Mouse (Mus musculus): ENCODE results near the gene Klc1. TPM values are rescaled to one million over a fixed set of nuclear protein-coding genes. Genes with fewer than 3 reads are reported as not detected.
A peak's percentile ranks its signal among the peaks of the same experiment; 100 is the strongest.

The Klc1 gene
- polyA plus RNA-seq, 1 experiment from 2014 or later: 603 TPM

DNA sequence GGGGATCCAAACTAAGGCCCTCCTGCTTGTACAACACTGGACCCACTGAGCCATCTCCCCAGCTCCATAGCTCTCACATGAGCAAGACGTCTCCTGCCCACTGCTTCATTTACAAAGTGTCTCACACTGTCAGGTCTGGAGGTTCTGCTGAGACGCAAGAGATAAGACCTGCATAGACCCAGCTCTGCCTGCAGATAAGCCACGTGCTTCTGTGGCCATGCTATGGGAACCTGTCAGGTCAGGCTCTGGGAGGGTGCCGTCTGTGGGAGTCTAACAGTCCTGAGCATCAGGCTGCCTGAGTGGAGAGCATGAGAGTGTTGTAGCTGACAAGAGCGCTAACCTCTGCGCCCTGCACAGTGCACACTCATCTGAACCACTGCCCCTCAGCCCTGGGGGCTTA lies 28.4 kb downstream of the Klc1 start:
- WGBS: 94% methylated on average over 6 of the region's 6 CpGs
- ATAC-seq (ENCODE audit: low read depth): no peak

DNA sequence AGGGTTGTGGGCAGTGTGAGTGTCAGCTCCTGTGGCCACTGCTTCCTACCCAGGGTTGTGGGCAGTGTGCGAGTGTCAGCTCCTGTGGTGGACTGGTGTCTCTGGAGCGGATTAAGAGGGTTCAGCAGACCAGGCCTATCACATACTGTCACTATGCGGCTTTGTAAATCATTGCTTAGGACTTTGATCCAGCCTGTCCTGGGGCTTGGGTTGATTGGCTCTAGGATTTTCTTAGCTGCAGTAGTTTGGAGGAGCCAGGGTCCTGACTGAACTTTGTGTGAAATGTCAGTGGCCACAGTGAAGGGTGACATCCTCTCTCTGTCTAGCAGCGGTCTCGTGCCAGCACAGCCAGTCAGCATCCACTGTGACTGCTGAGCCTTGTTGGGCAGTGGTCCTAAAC lies 31.4 kb downstream of the Klc1 start:
- H3K4me2 ChIP-seq: no peak overlapping the region
- H3K4me1 ChIP-seq (replicated peaks): no peaks in the 10 kb centered on the region
- peaks cover 100% of the 10 kb centered on the region for H3K36me3 ChIP-seq
- H3K9ac ChIP-seq: no peak overlapping the region
- no peaks in the 10 kb centered on the region for H3K27me3 ChIP-seq
- ATAC-seq (ENCODE audit: low read depth): no peak
- H3K4me3 ChIP-seq: no peak overlapping the region
- no peaks in the 10 kb centered on the region for H3K9me3 ChIP-seq
- no peak overlapping the region for H3K27ac ChIP-seq (replicated peaks)
- 91% methylated on average over 5 of the region's 5 CpGs for WGBS

More for the DNA sequence above, 28.4 kb downstream of the Klc1 start:
- no peak overlapping the region for H3K9ac ChIP-seq
- H3K27me3 ChIP-seq: no peaks in the 10 kb centered on the region
- H3K4me1 ChIP-seq (replicated peaks): no peaks in the 10 kb centered on the region
- H3K9me3 ChIP-seq: no peaks in the 10 kb centered on the region
- no peak overlapping the region for H3K27ac ChIP-seq (replicated peaks)
- peaks cover 97% of the 10 kb centered on the region for H3K36me3 ChIP-seq
- H3K4me3 ChIP-seq: no peak overlapping the region
- no peak overlapping the region for H3K4me2 ChIP-seq

DNA sequence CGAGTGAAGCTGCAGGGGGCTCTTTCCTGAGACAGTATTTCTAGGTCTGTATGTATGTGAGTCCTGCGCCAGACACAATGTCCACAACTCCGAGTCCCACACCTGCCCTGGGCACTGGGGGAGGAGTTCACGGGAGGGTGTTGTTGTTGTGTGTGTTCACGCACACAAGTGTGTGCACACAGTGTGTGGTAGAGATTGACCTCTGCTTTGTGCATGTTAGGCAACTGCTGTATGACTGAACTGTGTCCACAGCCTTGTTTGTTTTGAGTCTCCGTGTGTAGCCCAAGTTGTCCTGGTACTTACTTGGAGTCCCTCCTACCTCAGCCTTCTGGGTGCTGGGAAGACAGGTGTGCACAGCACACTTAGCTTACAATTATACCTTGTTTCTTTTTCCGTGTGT lies 32.0 kb downstream of the Klc1 start:
- H3K27ac ChIP-seq (replicated peaks): no peak overlapping the region
- H3K4me2 ChIP-seq: no peak overlapping the region
- no peaks in the 10 kb centered on the region for H3K9me3 ChIP-seq
- H3K36me3 ChIP-seq: peaks cover 100% of the 10 kb centered on the region
- no peak overlapping the region for H3K4me3 ChIP-seq
- H3K27me3 ChIP-seq: no peaks in the 10 kb centered on the region
- H3K4me1 ChIP-seq (replicated peaks): no peaks in the 10 kb centered on the region
- WGBS: 90% methylated on average over 7 of the region's 7 CpGs
- H3K9ac ChIP-seq: no peak overlapping the region
- ATAC-seq (ENCODE audit: low read depth): no peak

DNA sequence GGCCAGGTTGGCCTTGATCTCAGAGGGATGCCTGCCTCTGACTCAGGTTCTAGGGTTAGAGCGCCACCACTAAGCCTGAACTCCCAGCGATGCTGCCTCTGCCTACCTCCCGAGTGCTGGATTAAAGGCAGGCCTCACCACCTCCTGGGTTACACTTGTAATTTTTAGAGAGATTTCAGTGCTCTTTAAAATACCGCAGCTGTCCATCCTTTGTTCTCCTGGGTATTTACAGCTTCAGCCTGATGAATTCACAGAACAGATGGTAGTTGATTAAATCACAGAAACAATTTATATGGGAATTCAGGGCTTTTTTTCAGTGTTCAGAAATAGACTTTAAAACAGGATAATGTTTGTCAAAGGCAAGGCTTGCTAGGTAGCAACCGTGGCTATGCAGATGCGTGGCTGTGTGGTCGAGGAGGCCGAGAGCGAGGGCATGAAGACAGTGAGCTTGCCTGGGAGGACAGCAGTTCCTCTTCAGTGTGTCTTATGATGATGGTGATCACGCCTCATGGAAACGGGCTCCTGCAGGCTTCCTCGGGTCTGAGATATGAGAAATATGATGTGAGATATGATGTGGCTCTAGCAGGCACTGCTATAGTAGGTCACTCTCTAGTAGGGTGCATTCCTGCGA lies 32.9 kb downstream of the Klc1 start:
- ATAC-seq (ENCODE audit: low read depth): no peak
- no peaks in the 10 kb centered on the region for H3K27me3 ChIP-seq
- H3K4me2 ChIP-seq: no peak overlapping the region
- WGBS: 78% methylated on average over 13 of the region's 13 CpGs
- no peaks in the 10 kb centered on the region for H3K4me1 ChIP-seq (replicated peaks)
- H3K4me3 ChIP-seq: no peak overlapping the region
- H3K9me3 ChIP-seq: no peaks in the 10 kb centered on the region
- H3K27ac ChIP-seq (replicated peaks): peak overlapping the region; percentile 70
- H3K9ac ChIP-seq: no peak overlapping the region
- H3K36me3 ChIP-seq: peaks cover 99% of the 10 kb centered on the region

DNA sequence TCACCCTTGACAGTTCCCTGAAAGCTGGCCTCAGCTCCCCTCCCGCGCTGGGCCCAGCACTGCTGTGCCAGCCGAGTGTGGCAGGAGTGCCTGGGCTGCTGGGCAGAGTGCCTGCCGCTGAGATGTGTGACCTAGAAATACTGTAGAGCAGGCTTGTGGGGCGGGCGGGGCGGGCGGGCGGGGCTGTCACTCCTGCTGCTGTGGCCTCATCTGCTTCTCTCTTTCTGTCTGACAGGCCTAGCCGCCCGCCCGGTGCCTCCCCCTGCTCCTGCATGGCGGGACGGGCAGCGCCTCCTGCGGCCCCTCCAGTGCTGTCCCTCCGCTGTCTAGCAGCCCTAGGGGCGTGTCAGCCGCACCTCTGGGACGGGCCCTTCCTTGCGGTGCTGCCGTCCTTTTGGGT lies 35.5 kb downstream of the Klc1 start:
- H3K27me3 ChIP-seq: no peaks in the 10 kb centered on the region
- no peak overlapping the region for H3K4me3 ChIP-seq
- H3K27ac ChIP-seq (replicated peaks): no peak overlapping the region
- no peak overlapping the region for H3K9ac ChIP-seq
- ATAC-seq (ENCODE audit: low read depth): no peak
- no peak overlapping the region for H3K4me2 ChIP-seq
- 80% methylated on average over 22 of the region's 22 CpGs for WGBS
- peaks cover 98% of the 10 kb centered on the region for H3K36me3 ChIP-seq
- H3K4me1 ChIP-seq (replicated peaks): no peaks in the 10 kb centered on the region
- H3K9me3 ChIP-seq: no peaks in the 10 kb centered on the region

DNA sequence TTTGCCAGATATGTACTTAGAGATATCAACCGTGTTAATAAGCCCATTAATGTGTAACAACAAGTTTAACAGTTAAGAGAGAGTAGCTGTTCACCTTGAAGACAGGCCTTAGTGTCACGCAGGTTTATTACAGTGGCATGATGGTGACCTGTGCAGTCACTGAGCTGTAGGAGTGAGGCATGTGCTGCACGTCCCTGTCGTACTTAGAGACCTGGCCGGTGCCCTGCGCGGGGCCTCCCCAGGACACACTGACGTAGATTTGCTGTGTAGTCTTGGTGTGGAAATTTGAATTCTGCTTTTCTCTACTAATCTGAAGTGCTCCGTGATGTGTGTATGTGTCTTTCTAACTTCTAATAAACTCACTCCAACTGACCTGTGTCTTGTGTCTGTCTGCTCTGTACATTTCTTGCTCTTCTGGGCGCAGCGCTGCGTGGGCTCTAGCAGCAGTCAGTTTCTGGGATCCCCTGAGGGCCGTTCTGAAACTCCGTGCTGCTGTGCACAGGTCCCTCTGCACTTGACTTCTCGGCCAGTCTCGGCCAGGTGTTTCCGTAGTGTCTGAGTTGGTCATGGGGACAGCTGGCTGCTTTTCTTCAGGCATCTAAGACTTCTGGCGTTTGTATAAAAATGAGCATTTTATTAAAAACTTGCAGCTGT lies 36.0 kb downstream of the Klc1 start:
- no peak for ATAC-seq (ENCODE audit: low read depth)
- no peak overlapping the region for H3K4me3 ChIP-seq
- WGBS: 94% methylated on average over 18 of the region's 18 CpGs

DNA sequence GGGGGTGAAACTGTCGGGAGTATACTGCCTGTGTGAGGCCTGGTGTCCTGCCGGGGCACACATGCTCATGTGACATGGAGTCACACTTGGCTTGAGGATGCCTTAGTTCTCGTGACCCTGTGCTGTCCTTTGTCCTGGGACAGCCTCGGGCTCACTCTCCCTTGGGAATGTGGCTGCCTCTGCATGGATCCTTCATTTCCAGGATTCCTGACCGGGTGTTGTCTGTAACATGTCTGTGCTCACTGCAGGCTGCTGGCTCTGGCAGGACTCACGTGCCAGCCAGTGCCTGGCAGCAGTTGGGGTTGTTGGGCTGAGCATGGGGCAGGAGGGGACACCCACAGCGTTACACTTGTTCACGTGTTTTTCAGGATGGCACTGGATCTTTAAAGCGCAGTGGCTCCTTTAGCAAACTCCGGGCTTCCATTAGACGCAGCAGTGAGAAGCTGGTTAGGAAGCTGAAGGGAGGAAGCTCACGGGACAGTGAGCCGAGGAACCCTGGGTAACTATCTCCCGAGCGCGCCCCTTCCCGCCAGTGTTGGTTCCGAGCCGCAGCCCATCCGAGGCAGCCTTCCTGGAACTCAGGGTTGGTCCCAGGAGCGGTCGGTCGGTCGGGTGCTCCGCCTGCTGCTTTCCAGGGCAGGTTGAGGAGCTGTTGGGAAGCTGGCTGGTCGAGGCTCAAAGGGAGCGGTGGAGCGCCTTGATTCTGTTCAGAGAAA lies 36.7 kb downstream of the Klc1 start:
- Histone ChIP-seq H3K27ac (replicated peaks) (no peak overlapping the region), H3K4me3 (no peak overlapping the region), H3K9me3 (no peaks in the 10 kb centered on the region), H3K4me2 (no peak overlapping the region), H3K27me3 (no peaks in the 10 kb centered on the region), H3K9ac (no peak overlapping the region), H3K36me3 (peaks cover 89% of the 10 kb centered on the region), H3K4me1 (replicated peaks) (no peaks in the 10 kb centered on the region)
- 91% methylated on average over 28 of the region's 28 CpGs for WGBS
- ATAC-seq (ENCODE audit: low read depth): no peak

More for the DNA sequence above, 36.0 kb downstream of the Klc1 start:
- no peak overlapping the region for H3K27ac ChIP-seq (replicated peaks)
- no peak overlapping the region for H3K4me2 ChIP-seq
- H3K9me3 ChIP-seq: no peaks in the 10 kb centered on the region
- peaks cover 95% of the 10 kb centered on the region for H3K36me3 ChIP-seq
- no peaks in the 10 kb centered on the region for H3K27me3 ChIP-seq
- H3K4me1 ChIP-seq (replicated peaks): no peaks in the 10 kb centered on the region
- no peak overlapping the region for H3K9ac ChIP-seq

DNA sequence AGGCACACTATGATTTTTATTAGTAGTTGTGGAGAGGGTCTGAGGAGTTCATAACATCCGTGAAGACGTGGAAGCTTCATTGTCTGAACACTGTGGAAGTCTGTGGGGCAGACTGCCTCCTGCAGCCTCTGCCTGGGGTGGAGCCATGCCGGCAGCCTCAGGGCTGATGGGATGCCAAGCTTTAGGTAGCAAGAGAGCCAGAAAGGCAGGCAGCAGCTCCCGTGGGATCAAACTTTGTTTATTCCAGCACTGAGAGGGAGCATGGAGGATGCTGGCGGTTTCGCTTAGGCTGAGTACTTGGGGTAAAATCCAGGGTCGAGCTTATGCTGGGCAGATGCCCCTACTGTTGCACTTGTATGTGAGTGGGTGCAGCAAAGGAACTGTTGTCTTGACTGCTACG lies 38.6 kb downstream of the Klc1 start:
- no peak for ATAC-seq (ENCODE audit: low read depth)
- peaks cover 89% of the 10 kb centered on the region for H3K36me3 ChIP-seq

DNA sequence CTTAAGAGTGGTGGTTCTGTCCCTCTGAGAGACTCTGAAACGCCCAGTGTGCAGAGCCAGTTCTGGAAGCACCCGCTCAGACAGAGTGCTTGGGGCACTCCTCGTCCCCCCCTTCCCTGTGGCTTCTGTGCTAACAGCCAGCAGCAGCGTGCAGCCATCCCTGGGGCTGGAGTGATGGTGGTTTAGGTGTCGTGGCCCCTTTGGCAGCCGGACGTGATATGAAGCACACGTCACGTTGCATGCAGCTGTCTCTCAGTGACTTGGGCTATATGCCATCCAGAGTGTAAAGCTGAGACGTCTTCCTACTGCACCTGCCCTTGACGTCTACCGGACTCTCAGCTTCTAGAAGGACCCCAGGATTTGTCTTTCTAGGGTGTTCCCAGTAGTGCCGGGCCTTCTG lies 39.8 kb downstream of the Klc1 start:
- 94% methylated on average over 13 of the region's 13 CpGs for WGBS
- Histone ChIP-seq H3K4me2 (no peak overlapping the region), H3K36me3 (peaks cover 87% of the 10 kb centered on the region), H3K9ac (no peak overlapping the region), H3K4me3 (no peak overlapping the region), H3K9me3 (no peaks in the 10 kb centered on the region), H3K27ac (replicated peaks) (no peak overlapping the region), H3K27me3 (no peaks in the 10 kb centered on the region), H3K4me1 (replicated peaks) (no peaks in the 10 kb centered on the region)
- no peak for ATAC-seq (ENCODE audit: low read depth)

More for the DNA sequence above, 38.6 kb downstream of the Klc1 start:
- 82% methylated on average over 8 of the region's 8 CpGs for WGBS
- no peak overlapping the region for H3K4me2 ChIP-seq
- no peak overlapping the region for H3K4me3 ChIP-seq
- H3K9ac ChIP-seq: no peak overlapping the region
- no peaks in the 10 kb centered on the region for H3K27me3 ChIP-seq
- H3K27ac ChIP-seq (replicated peaks): no peak overlapping the region
- H3K4me1 ChIP-seq (replicated peaks): no peaks in the 10 kb centered on the region
- H3K9me3 ChIP-seq: no peaks in the 10 kb centered on the region

DNA sequence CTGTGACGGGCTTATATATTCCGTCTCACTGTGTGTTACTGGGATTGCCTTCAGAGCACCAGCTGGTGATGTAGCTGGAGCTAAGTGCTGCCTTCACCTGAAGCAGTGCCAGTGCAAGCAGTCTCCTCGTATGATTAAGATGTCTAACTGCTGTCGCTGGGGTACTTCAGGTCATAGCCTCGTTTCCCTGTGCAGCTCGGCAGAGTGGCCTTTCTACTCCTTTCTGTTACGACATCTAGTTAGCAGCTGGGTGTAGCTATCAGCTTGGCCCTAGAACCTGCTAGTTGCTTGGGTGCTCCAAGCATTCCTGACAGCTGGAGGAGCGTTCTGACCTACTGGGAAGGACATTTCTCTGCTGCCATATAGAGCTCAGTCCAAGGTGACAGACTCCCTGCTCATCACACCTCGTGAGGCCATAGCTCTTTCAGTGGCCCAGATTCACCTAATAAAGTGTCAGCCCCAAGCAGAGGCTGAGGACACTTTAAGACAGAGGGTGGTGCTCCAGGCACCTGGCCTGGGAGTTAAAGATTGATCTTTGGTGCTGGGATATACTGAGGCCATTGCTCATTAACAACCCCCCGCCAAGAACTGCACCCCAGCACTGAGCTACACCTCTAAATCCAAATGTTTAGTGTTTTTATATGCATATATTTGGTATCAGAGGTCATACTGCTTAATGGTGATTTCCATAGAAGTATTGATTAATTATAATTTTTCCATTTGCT lies 42.0 kb downstream of the Klc1 start:
- Histone ChIP-seq H3K4me1 (replicated peaks) (no peaks in the 10 kb centered on the region), H3K36me3 (peaks cover 86% of the 10 kb centered on the region), H3K9ac (no peak overlapping the region), H3K27me3 (no peaks in the 10 kb centered on the region), H3K27ac (replicated peaks) (no peak overlapping the region), H3K4me3 (no peak overlapping the region), H3K9me3 (no peaks in the 10 kb centered on the region), H3K4me2 (no peak overlapping the region)
- no peak for ATAC-seq (ENCODE audit: low read depth)
- 84% methylated on average over 10 of the region's 10 CpGs for WGBS

DNA sequence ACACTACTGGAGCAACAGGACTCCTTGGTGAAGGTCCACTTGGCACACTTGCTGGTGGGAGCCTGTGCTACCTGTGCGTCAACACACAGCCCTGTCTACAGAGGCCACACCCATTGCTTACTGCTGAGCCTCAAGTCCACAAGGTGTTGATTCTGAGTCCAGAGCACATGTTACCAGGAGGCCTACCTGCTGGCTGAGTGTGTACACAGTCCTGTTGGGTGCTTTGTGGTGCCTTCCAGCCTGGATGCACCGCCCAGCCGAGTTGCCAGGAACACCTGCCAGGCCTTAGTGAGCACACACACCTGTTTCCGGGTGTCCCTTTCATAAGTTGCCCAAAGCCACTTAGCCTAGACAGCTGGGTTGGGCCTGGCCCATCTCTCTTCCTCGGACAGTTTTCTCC lies 44.9 kb downstream of the Klc1 start:
- Histone ChIP-seq H3K9ac (no peak overlapping the region), H3K27ac (replicated peaks) (no peak overlapping the region), H3K4me2 (no peak overlapping the region), H3K4me1 (replicated peaks) (no peaks in the 10 kb centered on the region), H3K4me3 (no peak overlapping the region), H3K9me3 (no peaks in the 10 kb centered on the region), H3K36me3 (peaks cover 84% of the 10 kb centered on the region), H3K27me3 (no peaks in the 10 kb centered on the region)
- WGBS: 92% methylated on average over 5 of the region's 5 CpGs
- no peak for ATAC-seq (ENCODE audit: low read depth)

DNA sequence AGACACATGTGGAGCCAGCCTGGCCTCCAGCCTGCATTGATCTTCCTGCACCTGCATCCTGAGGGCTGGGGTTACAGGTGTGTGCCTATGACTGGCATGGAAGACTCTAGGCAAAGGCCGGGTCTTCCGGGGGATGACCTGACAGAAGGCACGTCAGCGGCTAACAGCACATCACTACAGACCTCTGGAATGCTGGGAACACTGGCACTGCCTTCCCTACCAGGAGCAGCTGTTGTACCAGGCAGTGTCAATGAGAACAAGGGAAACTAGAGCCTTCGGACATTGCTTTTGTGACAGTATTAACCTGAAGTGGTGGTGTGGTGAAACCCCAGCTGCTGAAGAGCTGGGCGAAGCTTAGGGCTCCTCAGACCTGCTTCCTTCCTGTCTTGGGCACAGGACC lies 50.1 kb downstream of the Klc1 start:
- ATAC-seq (ENCODE audit: low read depth): no peak
- H3K9me3 ChIP-seq: no peaks in the 10 kb centered on the region
- H3K27ac ChIP-seq (replicated peaks): peak overlapping the region; percentile 75
- H3K4me3 ChIP-seq: no peak overlapping the region
- H3K36me3 ChIP-seq: peaks cover 51% of the 10 kb centered on the region
- no peaks in the 10 kb centered on the region for H3K27me3 ChIP-seq
- 92% methylated on average over 6 of the region's 6 CpGs for WGBS
- 0 out of 2 replicates have a peak overlapping the region, but pooled peaks have one; percentile 45 for H3K9ac ChIP-seq
- H3K4me1 ChIP-seq (replicated peaks): peaks cover 27% of the 10 kb centered on the region
- H3K4me2 ChIP-seq: no peak overlapping the region
